Mouse (Mus musculus) right cerebral cortex, postnatal 4 days (tissue): ENCODE measurements at regions not wholly inside any gene's neighbourhood (a gene's known extent, or its start where the extent isn't known, plus 50 kb on each side); places are given as distances from the start of the nearest gene placed in this dataset.

Experiments used
- DNase-seq: peaks from one replicate; pipeline ENCODE4 v3.0.0-alpha.2; 2022

DNA sequence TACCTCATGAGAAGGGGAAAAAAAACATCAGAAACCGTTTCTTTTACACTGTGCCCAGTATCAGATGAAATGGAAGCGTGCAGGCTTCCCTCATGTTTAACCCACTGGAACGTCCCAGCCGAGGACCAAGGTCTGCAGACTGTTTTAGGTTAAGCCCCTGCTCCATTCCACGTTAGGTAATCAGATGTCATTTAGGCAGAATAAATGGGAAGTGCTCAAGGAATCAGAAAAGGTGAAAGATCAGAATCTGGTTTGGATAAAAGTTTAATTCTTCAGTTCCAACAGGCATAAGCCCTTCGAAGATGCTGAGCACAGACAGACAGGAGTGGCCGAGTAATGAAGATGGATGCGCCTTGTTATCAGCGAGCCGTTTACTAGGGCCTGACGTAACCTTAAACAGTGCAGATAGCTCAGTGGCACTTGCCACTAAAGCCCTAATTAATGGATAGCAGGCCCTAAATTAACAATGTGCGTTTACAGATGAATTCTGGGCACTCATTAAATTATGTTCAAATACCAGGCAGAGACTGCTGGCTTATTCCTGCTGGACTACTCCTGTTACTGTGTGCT lies 193.5 kb downstream of the Lmo4 start:
- no peak for DNase-seq

- DNase-seq: no peak
Measured at GRCm38 (mm10) chr3:144010558-144010957, 194.5 kb downstream of the Lmo4 start.

GRCm38 (mm10) chr3:144007111-144007619 lies 197.9 kb downstream of the Lmo4 start:
- no peak for DNase-seq

- DNase-seq: no peak
Measured at GRCm38 (mm10) chr3:143997909-143998308, 207.1 kb downstream of the Lmo4 start.

DNA sequence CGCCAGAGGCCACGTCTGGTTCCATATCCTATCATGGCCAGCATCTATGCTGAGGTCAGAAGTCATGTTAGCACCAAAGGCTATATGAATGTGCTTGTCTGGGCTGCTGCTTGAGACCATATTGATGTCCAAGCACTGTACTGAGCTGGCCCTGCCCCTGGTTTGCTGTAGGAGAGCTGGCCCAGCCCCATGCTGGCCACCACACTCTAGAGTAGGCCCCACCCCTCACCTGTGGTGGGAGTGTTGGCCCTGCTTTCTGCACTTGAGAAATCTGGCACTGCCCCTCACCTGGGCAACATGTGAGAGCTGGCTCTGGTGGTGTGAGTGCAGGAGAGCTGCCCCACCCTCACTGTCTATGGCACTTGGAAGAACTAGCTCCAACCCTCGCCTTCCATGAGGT lies 210.0 kb downstream of the Lmo4 start:
- DNase-seq: no peak

GRCm38 (mm10) chr3:143988991-143989390 lies 216.0 kb downstream of the Lmo4 start:
- no peak for DNase-seq

DNA sequence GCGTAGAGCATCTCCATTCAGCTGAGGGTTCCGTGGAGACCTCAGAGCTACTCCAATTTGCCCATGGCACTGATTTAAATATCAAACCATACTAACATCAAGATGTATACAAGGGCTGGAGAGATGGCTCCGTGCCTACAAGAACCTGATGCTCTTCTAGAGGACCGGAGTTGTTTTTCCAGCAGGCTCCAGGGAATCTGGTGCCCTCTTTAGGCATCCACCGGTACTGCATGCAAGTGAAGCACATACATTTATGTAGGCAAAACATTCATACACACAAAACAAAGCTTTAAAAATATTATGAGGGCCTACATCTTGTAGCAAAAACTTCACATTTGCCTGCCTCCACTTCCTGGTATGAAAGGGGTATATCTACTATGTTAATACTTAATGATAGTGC lies 217.0 kb downstream of the Lmo4 start:
- DNase-seq: no peak

DNA sequence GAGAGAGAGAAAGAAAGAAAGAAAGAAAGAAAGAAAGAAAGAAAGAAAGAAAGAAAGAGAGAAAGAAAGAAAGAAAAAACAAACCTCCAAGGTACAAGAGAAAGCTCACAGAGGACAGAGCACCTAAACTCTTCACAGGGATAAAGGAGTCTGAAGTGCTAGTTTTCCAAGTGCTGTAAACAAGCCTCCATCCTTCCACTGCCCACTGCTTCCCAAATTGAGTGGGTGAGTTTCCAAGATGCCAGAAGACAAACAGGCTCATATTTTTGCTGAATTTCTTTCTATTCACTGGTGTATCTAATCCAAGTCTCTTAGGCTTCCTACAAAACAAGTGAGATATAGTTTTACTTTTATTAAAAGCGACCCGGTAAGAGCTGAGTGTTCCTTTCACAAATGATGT lies 218.2 kb downstream of the Lmo4 start:
- no peak for DNase-seq

- DNase-seq: no peak
Measured at GRCm38 (mm10) chr3:143986200-143986506, 218.9 kb downstream of the Lmo4 start.

- no peak for DNase-seq
Measured at GRCm38 (mm10) chr3:143985349-143986199, 219.4 kb downstream of the Lmo4 start.

DNA sequence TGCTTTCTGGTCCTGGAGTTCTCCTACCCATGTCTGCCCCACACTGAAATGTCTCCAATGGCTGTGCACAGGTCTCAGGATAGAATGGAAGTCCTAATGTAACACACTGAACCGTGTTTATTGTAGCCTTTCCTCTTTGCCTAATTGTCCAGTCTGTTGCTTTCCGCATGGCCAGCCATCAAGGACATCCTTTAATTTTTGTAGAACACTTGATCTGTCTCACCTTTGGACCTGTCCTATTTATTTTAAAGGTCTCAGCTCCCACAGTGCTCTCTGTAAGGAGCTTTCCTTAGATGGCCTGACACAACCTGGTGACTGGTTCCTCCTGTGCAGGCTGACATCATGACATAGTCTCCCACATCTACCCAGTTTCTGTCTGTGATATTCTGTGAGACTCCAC lies 226.3 kb downstream of the Lmo4 start:
- no peak for DNase-seq

GRCm38 (mm10) chr3:143977886-143978447 lies 227.1 kb downstream of the Lmo4 start:
- DNase-seq: no peak

DNA sequence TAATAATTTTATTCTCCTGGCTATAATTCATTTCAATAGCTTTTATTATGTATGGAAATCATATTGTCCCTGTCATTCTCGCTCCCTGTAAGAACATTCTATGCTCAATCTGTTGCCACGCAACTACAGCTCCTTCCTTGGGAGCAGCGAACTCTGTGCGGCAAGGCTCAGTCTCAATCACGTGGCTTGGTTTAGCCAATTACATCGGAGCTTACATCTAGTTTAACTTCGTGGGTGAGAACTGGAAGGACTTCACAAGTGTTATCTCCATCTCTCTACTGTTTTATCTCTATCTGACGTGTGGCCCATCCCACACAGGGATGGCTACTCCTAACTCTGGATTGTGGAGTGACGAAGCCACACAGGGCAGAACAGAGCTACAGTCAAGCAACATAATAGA lies 231.4 kb downstream of the Lmo4 start:
- DNase-seq: no peak

DNA sequence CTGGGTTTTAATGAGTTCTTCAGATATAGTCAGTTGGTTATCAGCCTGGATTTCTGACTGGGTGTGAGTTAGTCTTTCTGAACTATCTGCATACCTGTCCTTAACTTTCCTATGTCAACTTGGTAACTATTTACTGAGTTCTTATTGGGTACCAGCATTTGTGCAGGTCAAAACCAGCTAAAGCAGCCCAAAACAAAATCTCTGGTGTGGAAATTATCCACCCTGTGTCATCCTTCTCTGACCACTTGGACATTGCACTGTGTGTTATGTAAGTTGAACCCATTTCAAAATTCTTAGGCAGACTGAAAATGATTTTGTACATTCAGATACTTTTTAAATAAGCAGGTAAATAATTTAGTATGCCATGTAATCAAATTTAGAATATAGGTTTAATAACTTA lies 232.7 kb downstream of the Lmo4 start:
- no peak for DNase-seq

DNA sequence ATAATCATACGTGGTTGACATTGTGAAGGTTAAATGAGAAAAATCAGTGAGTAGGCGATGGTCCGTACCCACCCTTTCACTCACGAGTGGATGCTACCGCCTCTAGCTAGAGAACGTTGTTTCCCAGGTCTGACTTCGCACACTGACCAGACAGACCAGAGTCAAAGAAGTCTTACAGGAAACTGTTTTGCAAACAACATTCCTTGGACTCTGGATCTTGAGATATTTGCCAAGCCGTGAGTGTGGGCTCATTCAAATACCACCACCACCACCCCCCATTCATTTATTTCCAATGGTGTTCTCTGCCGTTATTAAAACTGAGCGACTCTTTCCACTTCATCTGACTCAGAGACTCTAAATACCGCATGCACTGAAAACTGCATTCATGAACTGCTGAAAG lies 234.2 kb downstream of the Lmo4 start:
- no peak for DNase-seq

DNA sequence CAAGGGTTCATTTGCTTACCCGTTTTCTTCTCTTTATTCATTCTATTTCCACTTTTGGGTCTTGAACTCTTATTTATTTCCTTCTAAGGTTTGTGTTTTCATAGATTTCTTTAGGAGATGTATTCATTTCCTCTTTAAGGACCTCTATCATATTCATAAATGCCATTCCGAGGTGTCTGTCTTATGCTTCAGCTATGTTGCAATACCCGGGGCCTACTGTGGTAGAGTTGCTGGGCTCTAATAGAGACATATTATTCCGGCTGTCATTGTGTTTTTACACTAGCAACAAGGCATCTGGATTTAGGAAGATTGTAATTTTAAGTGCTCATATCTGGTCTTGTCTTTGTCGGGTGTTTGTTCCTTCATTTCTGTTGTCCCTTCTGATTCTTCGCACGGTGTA lies 249.5 kb downstream of the Lmo4 start:
- DNase-seq: no peak

- DNase-seq: no peak
Measured at GRCm38 (mm10) chr3:143954822-143955221, 250.2 kb downstream of the Lmo4 start.

GRCm38 (mm10) chr3:143952289-143952688 lies 252.7 kb downstream of the Lmo4 start:
- DNase-seq: no peak

GRCm38 (mm10) chr3:143949656-143950055 lies 255.4 kb downstream of the Lmo4 start:
- DNase-seq: no peak

DNA sequence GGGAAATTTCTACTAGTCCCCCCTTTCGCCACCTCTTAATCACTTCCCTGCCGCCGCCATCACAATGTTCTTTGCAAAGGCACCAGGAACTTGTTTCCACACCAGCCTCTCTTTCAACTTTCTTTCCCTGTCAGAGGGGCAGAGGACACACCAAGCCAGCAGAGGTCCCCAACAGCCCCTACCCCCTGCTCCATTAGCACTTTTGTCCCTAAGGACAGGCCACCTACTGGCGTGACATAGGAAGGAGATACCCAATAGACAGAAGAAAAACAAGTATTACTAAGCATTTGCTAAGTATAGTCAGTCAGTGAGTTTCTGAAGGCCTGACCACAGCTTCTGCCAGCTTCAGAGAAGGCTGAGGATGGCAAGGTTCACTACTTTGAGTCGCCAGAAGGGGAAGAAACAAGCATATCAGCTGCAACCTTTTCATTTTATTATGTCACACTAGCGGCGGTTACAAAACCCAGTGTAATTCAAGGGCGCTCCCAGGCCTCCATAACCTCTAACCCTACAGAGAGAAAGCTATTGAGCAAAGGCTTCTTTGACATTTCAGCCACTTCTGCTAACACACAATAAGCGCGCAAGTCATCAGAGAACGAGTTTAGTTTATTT lies 255.9 kb downstream of the Lmo4 start:
- DNase-seq: no peak

- no peak for DNase-seq
Measured at GRCm38 (mm10) chr3:143947938-143948267, 257.1 kb downstream of the Lmo4 start.

- DNase-seq: no peak
Measured at GRCm38 (mm10) chr3:143947079-143947937, 257.7 kb downstream of the Lmo4 start.

- no peak for DNase-seq
Measured at GRCm38 (mm10) chr3:143939068-143939709, 265.8 kb downstream of the Lmo4 start.
